Mouse (Mus musculus) lung, embryonic 16.5 days (tissue): Measurements from ENCODE around the gene Mmachc. TPM values are rescaled to one million over a fixed set of nuclear protein-coding genes. Genes with fewer than 3 reads are reported as not detected.

Experiments used
- ATAC-seq: fragments of 200-750 bp; cut with Nextera tagmentation; 2 replicates; pipeline ENCODE4 v1.8.0; 2017; ENCODE audit warnings: low read depth, mild to moderate bottlenecking, moderate library complexity
- H3K27ac ChIP-seq: fragments of 300-500 bp; sonication (generic); 2 replicates; pipeline ENCODE4 v1.5.1; 2014; ENCODE audit warnings: mild to moderate bottlenecking, control low read depth, low read length
- H3K27me3 ChIP-seq: fragments of 300-500 bp; sonication (generic); 2 replicates; pipeline ENCODE4 v1.6.1; 2014; ENCODE audit warnings: low read depth, low read length, mixed read lengths; ENCODE audit not compliant: control insufficient read depth, insufficient read depth
- H3K36me3 ChIP-seq: fragments of 300-500 bp; sonication (generic); 2 replicates; pipeline ENCODE4 v1.6.1; 2014; ENCODE audit warnings: low read length; ENCODE audit not compliant: control insufficient read depth, insufficient read depth
- H3K4me1 ChIP-seq: fragments of 300-500 bp; sonication (generic); replicated peaks from 2 replicates; pipeline ENCODE4 v1.6.1; 2014; ENCODE audit warnings: low read length, mixed read lengths; ENCODE audit not compliant: control insufficient read depth, insufficient read depth
- H3K4me2 ChIP-seq: fragments of 300-500 bp; sonication (generic); 2 replicates; pipeline ENCODE4 v1.6.1; 2014; ENCODE audit warnings: low read depth, low read length, control low read depth
- H3K4me3 ChIP-seq: fragments of 300-500 bp; sonication (generic); 2 replicates; pipeline ENCODE4 v1.5.1; 2014; ENCODE audit warnings: mild to moderate bottlenecking, low read length, control low read depth
- H3K9ac ChIP-seq: fragments of 300-500 bp; sonication (generic); 2 replicates; pipeline ENCODE4 v1.6.1; 2014; ENCODE audit warnings: low read length, control low read depth
- H3K9me3 ChIP-seq: fragments of 300-500 bp; sonication (generic); 2 replicates; pipeline ENCODE4 v1.6.1; 2016; ENCODE audit warnings: low read length; ENCODE audit not compliant: control insufficient read depth
- WGBS: fragments of 180-500 bp; shearing (Covaris S2); extraction: QIAGEN DNeasy Blood & Tissue Kit; methylation state at CpG from one replicate; pipeline ENCODE4 v1.1.7; 2014; 5-methylcytosine and 5-hydroxymethylcytosine counted together
- polyA plus RNA-seq: library from polyadenylated mRNA; unstranded; fragments of >200 nt; fragmentation: Nextera tagmentation; extraction: Ambion mirVana; gene quantifications from 2 replicates; pipeline ENCODE4 v1.2.1, GENCODE M21; 2015

Gene Mmachc
- polyA plus RNA-seq, result 21.5 and 23.5 TPM in 2 replicates

DNA sequence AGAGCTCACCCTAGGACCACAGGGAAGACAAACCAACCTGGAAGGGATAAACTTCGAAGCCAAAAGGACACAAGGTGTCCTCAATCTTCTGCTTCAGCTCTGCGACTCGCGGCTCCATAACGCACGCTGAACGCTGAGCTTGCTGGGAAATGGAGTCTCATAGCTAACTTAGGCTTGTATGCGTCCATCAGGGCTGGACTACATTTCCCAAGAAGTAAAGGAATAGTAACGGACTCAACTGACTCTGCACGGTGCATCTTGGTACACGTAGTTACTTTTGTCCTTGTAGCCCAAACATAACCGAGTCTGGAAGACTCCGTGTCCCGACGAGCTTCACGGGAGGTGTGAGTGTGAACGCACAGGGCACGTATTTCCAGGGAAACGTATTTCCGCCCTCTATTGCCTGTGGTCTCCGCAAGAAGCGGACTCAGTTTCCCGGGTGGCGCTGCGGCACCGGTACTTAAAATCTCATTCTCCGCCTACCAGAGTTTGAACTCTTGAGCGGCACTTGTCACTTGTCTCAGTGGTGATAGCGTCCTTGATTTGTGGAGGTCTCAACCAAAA lies at the start of gene Mmachc, which contains the start of gene Ccdc163:
Gene Mmachc (minus strand): TSS at position 206 of the 564 bp plus-strand sequence.
Gene Ccdc163 (plus strand): TSS at position 309 of the 564 bp plus-strand sequence.
- no peaks in the 10 kb centered on the region for H3K27me3 ChIP-seq
- H3K9ac ChIP-seq, result peak within 1 kb of the TSS; percentile 81
- no peaks in the 10 kb centered on the region for H3K9me3 ChIP-seq
- under 1% methylated on average over 29 of the region's 29 CpGs for WGBS
- peak; percentile 99 for ATAC-seq
- peak within 1 kb of the TSS; percentile 87 for H3K4me2 ChIP-seq
- H3K4me3 ChIP-seq, result peak within 1 kb of the TSS; percentile 85
- 0 out of 2 replicates have a peak within 1 kb of the TSS, but pooled peaks have one; percentile 12 for H3K27ac ChIP-seq
- H3K36me3 ChIP-seq, result peaks cover 5% of the 10 kb centered on the region
- peaks cover 10% of the 10 kb centered on the region for H3K4me1 ChIP-seq

- no peak for ATAC-seq
- Histone ChIP-seq H3K27me3 (no peaks in the 10 kb centered on the region), H3K36me3 (no peaks in the 10 kb centered on the region), H3K9me3 (no peaks in the 10 kb centered on the region), H3K9ac (no peak overlapping the region), H3K4me2 (no peak overlapping the region), H3K4me3 (no peak overlapping the region), H3K27ac (no peak overlapping the region), H3K4me1 (no peaks in the 10 kb centered on the region)
- 83% methylated on average over 2 of the region's 2 CpGs for WGBS
These were observed 41.5 kb upstream of the Mmachc start for GRCm38 (mm10) chr4:116749750-116750149.

- WGBS, result 77% methylated on average over 9 of the region's 9 CpGs
- Histone ChIP-seq H3K36me3 (no peaks in the 10 kb centered on the region), H3K27ac (no peak overlapping the region), H3K4me3 (no peak overlapping the region), H3K4me2 (no peak overlapping the region), H3K9me3 (no peaks in the 10 kb centered on the region), H3K9ac (no peak overlapping the region), H3K27me3 (no peaks in the 10 kb centered on the region), H3K4me1 (no peaks in the 10 kb centered on the region)
- ATAC-seq, result no peak
These were observed 31.0 kb upstream of the Mmachc start for GRCm38 (mm10) chr4:116738972-116739751.

- Histone ChIP-seq H3K9me3 (no peaks in the 10 kb centered on the region), H3K27ac (no peak overlapping the region), H3K4me2 (no peak overlapping the region), H3K4me3 (no peak overlapping the region), H3K9ac (no peak overlapping the region), H3K4me1 (no peaks in the 10 kb centered on the region), H3K36me3 (no peaks in the 10 kb centered on the region), H3K27me3 (no peaks in the 10 kb centered on the region)
- no peak for ATAC-seq
- 59% methylated on average over 2 of the region's 2 CpGs for WGBS
These were observed 26.8 kb upstream of the Mmachc start for GRCm38 (mm10) chr4:116734996-116735395.

DNA sequence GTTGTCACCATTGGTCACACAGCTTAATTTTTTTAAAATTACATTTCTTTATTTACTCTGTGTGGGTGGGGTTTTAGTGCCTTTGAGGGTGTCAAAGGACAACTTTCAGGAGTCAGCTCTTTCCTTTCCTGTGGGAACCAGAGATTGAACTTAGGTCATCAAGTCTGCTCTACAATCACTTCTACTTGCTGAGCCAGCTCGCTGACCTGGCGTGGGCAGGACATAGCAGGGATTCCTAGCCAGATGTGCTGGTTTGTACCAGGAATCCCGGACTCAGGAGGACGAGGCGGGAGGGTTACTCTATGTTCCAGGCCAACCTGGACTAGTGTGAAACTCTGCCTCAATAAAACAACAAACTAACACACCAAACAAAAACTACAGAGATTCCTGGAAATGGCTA lies 24.1 kb upstream of the Mmachc start:
- WGBS, result 69% methylated on average over 5 of the region's 5 CpGs
- no peak for ATAC-seq
- H3K9me3 ChIP-seq, result no peaks in the 10 kb centered on the region
- H3K36me3 ChIP-seq, result no peaks in the 10 kb centered on the region
- H3K27me3 ChIP-seq, result no peaks in the 10 kb centered on the region
- H3K9ac ChIP-seq, result no peak overlapping the region
- no peaks in the 10 kb centered on the region for H3K4me1 ChIP-seq
- H3K4me2 ChIP-seq, result no peak overlapping the region
- no peak overlapping the region for H3K27ac ChIP-seq
- H3K4me3 ChIP-seq, result no peak overlapping the region

GRCm38 (mm10) chr4:116731077-116731476 lies 22.9 kb upstream of the Mmachc start:
- Histone ChIP-seq H3K27me3 (no peaks in the 10 kb centered on the region), H3K27ac (no peak overlapping the region), H3K4me1 (no peaks in the 10 kb centered on the region), H3K9me3 (no peaks in the 10 kb centered on the region), H3K9ac (no peak overlapping the region), H3K36me3 (no peaks in the 10 kb centered on the region), H3K4me2 (no peak overlapping the region), H3K4me3 (no peak overlapping the region)
- WGBS, result 71% methylated on average over 9 of the region's 9 CpGs
- ATAC-seq, result no peak

DNA sequence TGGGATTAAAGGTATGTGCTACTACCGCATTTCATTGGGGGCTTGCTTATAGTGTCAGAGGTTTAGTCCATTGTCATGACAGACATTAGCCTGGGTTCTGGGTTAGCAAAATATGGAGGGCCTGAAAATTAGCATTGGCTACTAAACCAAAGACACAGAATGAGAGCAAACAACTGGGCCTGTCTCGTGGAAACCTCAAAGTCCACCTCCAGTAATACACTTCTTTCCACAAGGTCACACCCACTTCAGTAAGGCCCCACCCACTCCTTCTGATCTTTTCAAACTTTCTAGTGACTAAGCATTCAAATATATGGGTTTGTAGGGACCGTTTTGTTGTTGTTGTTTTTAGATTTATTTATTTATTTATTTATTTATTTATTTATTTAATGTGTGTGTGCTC lies 21.3 kb upstream of the Mmachc start:
- no peaks in the 10 kb centered on the region for H3K9me3 ChIP-seq
- no peak for ATAC-seq
- no peaks in the 10 kb centered on the region for H3K27me3 ChIP-seq
- H3K27ac ChIP-seq, result no peak overlapping the region
- WGBS, result 87% methylated on average over 3 of the region's 3 CpGs
- H3K9ac ChIP-seq, result no peak overlapping the region
- H3K4me1 ChIP-seq, result no peaks in the 10 kb centered on the region; the same call in 1 of the 2 replicates
- H3K4me3 ChIP-seq, result no peak overlapping the region
- no peaks in the 10 kb centered on the region for H3K36me3 ChIP-seq
- no peak overlapping the region for H3K4me2 ChIP-seq

DNA sequence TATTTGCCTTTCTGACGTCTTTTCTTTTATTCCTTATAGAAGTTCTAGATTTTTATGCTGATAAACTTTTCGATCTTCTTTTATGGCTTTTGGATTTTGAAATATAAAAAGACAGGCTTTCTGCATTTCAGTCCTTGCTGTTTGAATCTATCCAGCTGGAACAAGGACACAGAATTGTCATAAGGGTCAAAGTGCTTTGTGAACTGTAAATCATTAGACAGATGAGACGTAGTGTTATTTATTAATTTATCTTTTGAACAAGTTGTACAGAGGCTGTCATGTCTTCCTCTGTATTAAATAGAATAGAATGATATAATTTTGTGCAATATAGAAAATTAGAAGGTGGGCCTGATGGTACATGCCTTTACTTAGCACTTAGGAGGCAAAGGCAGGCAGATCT lies 19.2 kb upstream of the Mmachc start:
- no peak for ATAC-seq
- 61% methylated on average over 3 of the region's 3 CpGs for WGBS
- H3K9me3 ChIP-seq, result no peaks in the 10 kb centered on the region
- no peak overlapping the region for H3K4me3 ChIP-seq
- H3K36me3 ChIP-seq, result no peaks in the 10 kb centered on the region
- H3K9ac ChIP-seq, result no peak overlapping the region
- H3K27ac ChIP-seq, result no peak overlapping the region
- H3K4me1 ChIP-seq, result peaks cover under 1% of the 10 kb centered on the region; the same call in 1 of the 2 replicates
- no peak overlapping the region for H3K4me2 ChIP-seq
- H3K27me3 ChIP-seq, result no peaks in the 10 kb centered on the region

GRCm38 (mm10) chr4:116725444-116725843 lies 17.2 kb upstream of the Mmachc start:
- no peaks in the 10 kb centered on the region for H3K27me3 ChIP-seq
- no peak overlapping the region for H3K4me2 ChIP-seq
- H3K27ac ChIP-seq, result no peak overlapping the region
- no peaks in the 10 kb centered on the region for H3K9me3 ChIP-seq
- no peak for ATAC-seq
- H3K4me1 ChIP-seq, result peaks cover 7% of the 10 kb centered on the region
- no peak overlapping the region for H3K4me3 ChIP-seq
- no peak overlapping the region for H3K9ac ChIP-seq
- no peaks in the 10 kb centered on the region for H3K36me3 ChIP-seq
- 73% methylated on average over 5 of the region's 5 CpGs for WGBS
